In genomic region chr8:94010101-94010705, GRCm38 (mm10) we compare ENCODE assay signal across 8 mouse cellular contexts. TPM values are rescaled to one million over a fixed set of nuclear protein-coding genes. Genes with fewer than 3 reads are reported as not detected.
DNase-seq lines count a peak whose midpoint lies in the region; ATAC-seq and TF ChIP-seq lines count a peak whose summit lies in the region.

No protein-coding gene starts in this region.

- no peak for ATAC-seq in hindbrain, embryonic 12.5 days (ENCODE audit: low FRiP score)
- ATAC-seq in midbrain, embryonic 13.5 days = no peak
- ATAC-seq in kidney, embryonic 16.5 days (ENCODE audit: low FRiP score, low TSS enrichment) = no peak

- 64% methylated on average over 2 of the region's 2 CpGs for WGBS in kidney, adult 2 months
- 42% methylated on average over 2 of the region's 2 CpGs for WGBS in hindbrain, embryonic 12.5 days
- WGBS in midbrain, embryonic 13.5 days = 31% methylated on average over 2 of the region's 2 CpGs
- 70% methylated on average over 2 of the region's 2 CpGs for WGBS in kidney, embryonic 16.5 days

- no peak for TF ChIP-seq RAD21 in MEL (IDR thresholded peaks at IDR 0.05; ENCODE audit: low read depth, low read length)

- H3K4me3 ChIP-seq in kidney, adult 2 months (ENCODE audit: insufficient read depth, low read depth, low read length) = no peak overlapping the region
- peak overlapping the region; percentile 25 to 97; a peak in 3 of 4 replicates for H3K4me3 ChIP-seq in MEL (ENCODE audit: control insufficient read depth in 1 of 2, insufficient read depth in 1 of 2, low read depth in 2 of 2, low read length in 2 of 2)
- H3K4me3 ChIP-seq in hindbrain, embryonic 12.5 days = no peak overlapping the region
- peak overlapping the region; percentile 97 for H3K4me3 ChIP-seq in midbrain, embryonic 13.5 days (replicated peaks)
- no peak overlapping the region for H3K4me3 ChIP-seq in kidney, embryonic 16.5 days (ENCODE audit: low read length)

- no peak for TF ChIP-seq POLR2A in kidney, adult 2 months (IDR thresholded peaks at IDR 0.05; ENCODE audit: low read depth, low read length)
- TF ChIP-seq POLR2A in MEL (IDR thresholded peaks at IDR 0.05; ENCODE audit: control insufficient read depth in 1 of 2, insufficient read depth in 1 of 2, low read depth in 1 of 2, low read length in 2 of 2, poor library complexity in 1 of 2) = no peak

- no peak for TF ChIP-seq EP300 in MEL (IDR thresholded peaks at IDR 0.05; ENCODE audit: low read depth in 1 of 2, low read length in 2 of 2)

- H3K4me1 ChIP-seq in kidney, adult 2 months (ENCODE audit: control insufficient read depth, insufficient read depth, low read length) = peaks cover 28% of the 10 kb centered on the region
- H3K4me1 ChIP-seq in MEL (ENCODE audit: control insufficient read depth in 1 of 2, insufficient read depth in 2 of 2, low read length in 2 of 2) = peaks cover 16 to 20% of the 10 kb centered on the region in 2 experiments
- peaks cover 24% of the 10 kb centered on the region for H3K4me1 ChIP-seq in hindbrain, embryonic 12.5 days
- peaks cover 34% of the 10 kb centered on the region for H3K4me1 ChIP-seq in midbrain, embryonic 13.5 days (replicated peaks)
- peaks cover 31% of the 10 kb centered on the region for H3K4me1 ChIP-seq in kidney, embryonic 16.5 days (ENCODE audit: insufficient read depth, low read length)

- no peaks in the 10 kb centered on the region for H3K27me3 ChIP-seq in kidney, adult 2 months (replicated peaks; ENCODE audit: control insufficient read depth, insufficient read depth, low read length)
- no peaks in the 10 kb centered on the region for H3K27me3 ChIP-seq in MEL (ENCODE audit: control insufficient read depth in 1 of 2, insufficient read depth in 2 of 2, low read length in 2 of 2)
- H3K27me3 ChIP-seq in hindbrain, embryonic 12.5 days = no peaks in the 10 kb centered on the region
- no peaks in the 10 kb centered on the region for H3K27me3 ChIP-seq in midbrain, embryonic 13.5 days
- no peaks in the 10 kb centered on the region for H3K27me3 ChIP-seq in kidney, embryonic 16.5 days (ENCODE audit: insufficient read depth, low read length)

- peak overlapping the region; percentile 99 for H3K9ac ChIP-seq in MEL (ENCODE audit: control insufficient read depth, low read depth, low read length, poor library complexity, severe bottlenecking)
- H3K9ac ChIP-seq in hindbrain, embryonic 12.5 days = no peak overlapping the region
- H3K9ac ChIP-seq in midbrain, embryonic 13.5 days (replicated peaks) = no peak overlapping the region
- H3K9ac ChIP-seq in kidney, embryonic 16.5 days (replicated peaks; ENCODE audit: low read length) = no peak overlapping the region

- H3K36me3 ChIP-seq in kidney, adult 2 months (ENCODE audit: control insufficient read depth, insufficient read depth, low read length) = no peaks in the 10 kb centered on the region
- peaks cover 2 to 22% of the 10 kb centered on the region in 2 experiments for H3K36me3 ChIP-seq in MEL (ENCODE audit: control insufficient read depth in 1 of 2, insufficient read depth in 2 of 2, low read length in 2 of 2)
- 0 out of 2 replicates have a peak, but pooled peaks cover 2% of the 10 kb centered on the region for H3K36me3 ChIP-seq in hindbrain, embryonic 12.5 days
- H3K36me3 ChIP-seq in midbrain, embryonic 13.5 days = 0 out of 2 replicates have a peak, but pooled peaks cover 4% of the 10 kb centered on the region
- 0 out of 2 replicates have a peak, but pooled peaks cover 2% of the 10 kb centered on the region for H3K36me3 ChIP-seq in kidney, embryonic 16.5 days (ENCODE audit: insufficient read depth, low read length)

- H3K4me2 ChIP-seq in hindbrain, embryonic 12.5 days (replicated peaks) = peak overlapping the region; percentile 87
- peak overlapping the region; percentile 42 for H3K4me2 ChIP-seq in midbrain, embryonic 13.5 days (replicated peaks)
- no peak overlapping the region; the same call in 1 of the 2 replicates for H3K4me2 ChIP-seq in kidney, embryonic 16.5 days (replicated peaks; ENCODE audit: low read depth, low read length)

- no peak for DNase-seq in kidney, adult 2 months
- DNase-seq in kidney, adult 11 months = no peak
- DNase-seq in MEL (ENCODE audit: low read depth, low spot score) = peak; percentile 47
- DNase-seq in layer of hippocampus, postnatal 14 days (ENCODE audit: low spot score in 2 of 2) = no peak
- no peak for DNase-seq in embryo, embryonic 10.5 days (ENCODE audit: low spot score)

- H3K79me2 ChIP-seq in MEL (ENCODE audit: control insufficient read depth, insufficient read depth, low read length, poor library complexity) = peaks cover 49% of the 10 kb centered on the region

- H3K9me3 ChIP-seq in MEL (replicated peaks; ENCODE audit: insufficient read depth, low read length) = no peaks in the 10 kb centered on the region
- H3K9me3 ChIP-seq in hindbrain, embryonic 12.5 days (replicated peaks) = no peaks in the 10 kb centered on the region
- H3K9me3 ChIP-seq in midbrain, embryonic 13.5 days = no peaks in the 10 kb centered on the region
- no peaks in the 10 kb centered on the region for H3K9me3 ChIP-seq in kidney, embryonic 16.5 days (ENCODE audit: low read length)

- no peak for TF ChIP-seq CTCF in kidney, adult 2 months (conservative IDR thresholded peaks at IDR 0.05; ENCODE audit: insufficient read depth, insufficient read length, low read depth, low read length)
- no peak for TF ChIP-seq CTCF in MEL (IDR thresholded peaks at IDR 0.05 in 2 of 3, conservative IDR thresholded peaks at IDR 0.05 in 1 of 3; ENCODE audit: control insufficient read depth in 1 of 3, insufficient read depth in 1 of 3, low read depth in 2 of 3, low read length in 3 of 3, poor library complexity in 1 of 3, severe bottlenecking in 1 of 3)

- peak overlapping the region; percentile 83 for H3K27ac ChIP-seq in kidney, adult 2 months (ENCODE audit: insufficient read depth, low read depth, low read length)
- H3K27ac ChIP-seq in MEL (ENCODE audit: control insufficient read depth, low read depth, low read length) = peak overlapping the region; percentile 37
- no peak overlapping the region for H3K27ac ChIP-seq in hindbrain, embryonic 12.5 days
- no peak overlapping the region for H3K27ac ChIP-seq in midbrain, embryonic 13.5 days
- no peak overlapping the region for H3K27ac ChIP-seq in kidney, embryonic 16.5 days (ENCODE audit: low read length)

TF ChIP-seq in MEL, 35 proteins besides CTCF, POLR2A, EP300 and RAD21:
- TF ChIP-seq JUND (IDR thresholded peaks at IDR 0.05; ENCODE audit: low read depth, low read length) (peak; percentile 44; the same call in 1 of the 2 replicates), SIN3A (IDR thresholded peaks at IDR 0.05; ENCODE audit: low read length) (no peak; the same call in 1 of the 2 replicates)

RNA-seq across cellular contexts. Expression of gene Amfr, which starts 2.4 kb away (rescaled TPM):
- 171 and 204 TPM in 2 replicates for polyA plus RNA-seq in kidney, adult 2 months (2012; rRNA removed)
- total RNA-seq in MEL (2012; rRNA removed) = 82.7 and 90.0 TPM in 2 replicates
- polyA plus RNA-seq in MEL (2012; ENCODE audit: insufficient read depth in 1 of 2, insufficient read length in 2 of 2, low read depth in 1 of 2, low replicate concordance in 2 of 2, missing spikeins in 1 of 2) = 100 to 1,000 TPM in 1 of 2 experiments, 10 to 100 TPM in 1; 80.1 to 292 TPM
- polyA plus RNA-seq in hindbrain, embryonic 12.5 days (2016; fragmentation: Nextera tagmentation; extraction: Ambion mirVana) = 77.4 and 79.4 TPM in 2 replicates
- 58.1 and 64.7 TPM in 2 replicates for polyA plus RNA-seq in midbrain, embryonic 13.5 days (2015; fragmentation: Nextera tagmentation; extraction: Ambion mirVana)
- total RNA-seq in layer of hippocampus, postnatal 14 days (2021) = 100 to 1,000 TPM; 131 to 135 TPM
- polyA plus RNA-seq in kidney, embryonic 16.5 days (2015; fragmentation: Nextera tagmentation; extraction: Ambion mirVana) = 37.5 and 45.5 TPM in 2 replicates

RNA-seq across cellular contexts. Expression of gene Nudt21, which starts 26.6 kb away (rescaled TPM):
- polyA plus RNA-seq in kidney, adult 2 months (2012; rRNA removed) = 19.6 and 22.1 TPM in 2 replicates
- 157 and 162 TPM in 2 replicates for total RNA-seq in MEL (2012; rRNA removed)
- polyA plus RNA-seq in MEL (2012; ENCODE audit: insufficient read depth in 1 of 2, insufficient read length in 2 of 2, low read depth in 1 of 2, low replicate concordance in 2 of 2, missing spikeins in 1 of 2) = 100 to 1,000 TPM in 1 of 2 experiments, not detected in 1; 118 TPM
- 127 and 132 TPM in 2 replicates for polyA plus RNA-seq in hindbrain, embryonic 12.5 days (2016; fragmentation: Nextera tagmentation; extraction: Ambion mirVana)
- polyA plus RNA-seq in midbrain, embryonic 13.5 days (2015; fragmentation: Nextera tagmentation; extraction: Ambion mirVana) = 137 and 138 TPM in 2 replicates
- total RNA-seq in layer of hippocampus, postnatal 14 days (2021) = 10 to 100 TPM; 53.1 to 54.0 TPM
- polyA plus RNA-seq in kidney, embryonic 16.5 days (2015; fragmentation: Nextera tagmentation; extraction: Ambion mirVana) = 112 and 115 TPM in 2 replicates

RNA-seq across cellular contexts. Expression of gene Ogfod1, which starts 26.8 kb away (rescaled TPM):
- polyA plus RNA-seq in kidney, adult 2 months (2012; rRNA removed) = 6.6 and 8.7 TPM in 2 replicates
- total RNA-seq in MEL (2012; rRNA removed) = 16.0 and 16.3 TPM in 2 replicates
- 10 to 100 TPM in 1 of 2 experiments, not detected in 1; 30.0 TPM for polyA plus RNA-seq in MEL (2012; ENCODE audit: insufficient read depth in 1 of 2, insufficient read length in 2 of 2, low read depth in 1 of 2, low replicate concordance in 2 of 2, missing spikeins in 1 of 2)
- 14.6 and 17.7 TPM in 2 replicates for polyA plus RNA-seq in hindbrain, embryonic 12.5 days (2016; fragmentation: Nextera tagmentation; extraction: Ambion mirVana)
- 13.4 and 15.4 TPM in 2 replicates for polyA plus RNA-seq in midbrain, embryonic 13.5 days (2015; fragmentation: Nextera tagmentation; extraction: Ambion mirVana)
- total RNA-seq in layer of hippocampus, postnatal 14 days (2021) = 10 to 100 TPM; 66.5 to 67.4 TPM
- polyA plus RNA-seq in kidney, embryonic 16.5 days (2015; fragmentation: Nextera tagmentation; extraction: Ambion mirVana) = 11.3 and 12.7 TPM in 2 replicates

Comparison
In these comparisons a context has a peak if more than half of its experiments do, and no peak if none do; other contexts are left out.
1. H3K27ac ChIP-seq: peak in kidney, adult 2 months (single experiment) and MEL (single experiment); none in hindbrain, embryonic 12.5 days (single experiment), midbrain, embryonic 13.5 days (single experiment) and kidney, embryonic 16.5 days (single experiment).
2. H3K4me3 ChIP-seq: peak in MEL (2 of 2) and midbrain, embryonic 13.5 days (single experiment); none in kidney, adult 2 months (single experiment), hindbrain, embryonic 12.5 days (single experiment) and kidney, embryonic 16.5 days (single experiment).